17 mouse cellular contexts compared by ENCODE assay signal in genomic region chr19:8789171-8789570, GRCm38 (mm10). TPM values are rescaled to one million over a fixed set of nuclear protein-coding genes. Genes with fewer than 3 reads are reported as not detected.
DNase-seq lines count a peak whose midpoint lies in the region; ATAC-seq and TF ChIP-seq lines count a peak whose summit lies in the region.
"Had no signal": no experiment of that assay in that cellular context is flagged by ENCODE, and none has a peak within 500 bp of the region (broad histone marks: within the 10 kb centered on the region; RNA-seq: fewer than 3 reads in every experiment).

No protein-coding gene starts in this region.

- H3K4me3 ChIP-seq in hindbrain, embryonic 11.5 days (ENCODE audit: low read depth, low read length): no peak overlapping the region
- H3K4me3 ChIP-seq in hindbrain, embryonic 10.5 days: no peak overlapping the region
- no peak overlapping the region for H3K4me3 ChIP-seq in midbrain, embryonic 13.5 days (replicated peaks)
- no peak overlapping the region for H3K4me3 ChIP-seq in midbrain, embryonic 10.5 days
- H3K4me3 ChIP-seq in forebrain, postnatal 0 days (ENCODE audit: low read depth, low read length): no peak overlapping the region
- H3K4me3 ChIP-seq: limb, embryonic 15.5 days; lung, embryonic 15.5 days; myocyte had no signal

- H3K9me3 ChIP-seq in hindbrain, embryonic 11.5 days (ENCODE audit: control insufficient read depth, low read length): no peaks in the 10 kb centered on the region
- peaks cover 2% of the 10 kb centered on the region; the same call in 1 of the 2 replicates for H3K9me3 ChIP-seq in hindbrain, embryonic 10.5 days
- H3K9me3 ChIP-seq in midbrain, embryonic 13.5 days: peaks cover 3% of the 10 kb centered on the region; the same call in 1 of the 2 replicates
- 0 out of 2 replicates have a peak, but pooled peaks cover 5% of the 10 kb centered on the region for H3K9me3 ChIP-seq in midbrain, embryonic 10.5 days (replicated peaks)
- H3K9me3 ChIP-seq in forebrain, postnatal 0 days (ENCODE audit: low read length): no peaks in the 10 kb centered on the region
- H3K9me3 ChIP-seq: limb, embryonic 15.5 days; lung, embryonic 15.5 days had no signal

- no peaks in the 10 kb centered on the region for H3K27me3 ChIP-seq in hindbrain, embryonic 11.5 days (ENCODE audit: control insufficient read depth, insufficient read depth, low read length)
- H3K27me3 ChIP-seq in hindbrain, embryonic 10.5 days (ENCODE audit: insufficient read depth, poor library complexity, severe bottlenecking): no peaks in the 10 kb centered on the region
- no peaks in the 10 kb centered on the region for H3K27me3 ChIP-seq in midbrain, embryonic 13.5 days
- H3K27me3 ChIP-seq in midbrain, embryonic 10.5 days (ENCODE audit: low read depth, poor library complexity, severe bottlenecking): no peaks in the 10 kb centered on the region
- no peaks in the 10 kb centered on the region for H3K27me3 ChIP-seq in forebrain, postnatal 0 days (ENCODE audit: insufficient read depth, low read length)
- H3K27me3 ChIP-seq: limb, embryonic 15.5 days; lung, embryonic 15.5 days; Patski had no signal

- H3K4me1 ChIP-seq in hindbrain, embryonic 11.5 days (replicated peaks; ENCODE audit: control insufficient read depth, insufficient read depth, low read length): no peaks in the 10 kb centered on the region
- peaks cover 23% of the 10 kb centered on the region for H3K4me1 ChIP-seq in hindbrain, embryonic 10.5 days (replicated peaks)
- H3K4me1 ChIP-seq in midbrain, embryonic 13.5 days (replicated peaks): peaks cover 34% of the 10 kb centered on the region
- H3K4me1 ChIP-seq in midbrain, embryonic 10.5 days: peaks cover 27% of the 10 kb centered on the region
- 0 out of 2 replicates have a peak, but pooled peaks cover 4% of the 10 kb centered on the region for H3K4me1 ChIP-seq in forebrain, postnatal 0 days (ENCODE audit: insufficient read depth)

- 42% methylated on average over 1 of the region's 1 CpGs for WGBS in hindbrain, embryonic 11.5 days
- WGBS in hindbrain, embryonic 10.5 days: 69% methylated on average over 1 of the region's 1 CpGs
- 20% methylated on average over 1 of the region's 1 CpGs for WGBS in midbrain, embryonic 13.5 days
- 81% methylated on average over 1 of the region's 1 CpGs for WGBS in midbrain, embryonic 10.5 days
- WGBS in forebrain, postnatal 0 days: 42% methylated on average over 1 of the region's 1 CpGs

- ATAC-seq in hindbrain, embryonic 11.5 days (ENCODE audit: low FRiP score): no peak
- ATAC-seq in midbrain, embryonic 13.5 days: no peak
- ATAC-seq in forebrain, postnatal 0 days: peak; percentile 12
- ATAC-seq: intestine, postnatal 0 days; Patski had no signal

- H3K27ac ChIP-seq in hindbrain, embryonic 11.5 days (ENCODE audit: low read depth, low read length): peak overlapping the region; percentile 20; the same call in 1 of the 2 replicates
- no peak overlapping the region for H3K27ac ChIP-seq in hindbrain, embryonic 10.5 days
- peak overlapping the region; percentile 78 for H3K27ac ChIP-seq in midbrain, embryonic 13.5 days
- H3K27ac ChIP-seq in midbrain, embryonic 10.5 days (replicated peaks): no peak overlapping the region
- peak overlapping the region; percentile 57 for H3K27ac ChIP-seq in forebrain, postnatal 0 days (ENCODE audit: low read depth, low read length)
- H3K27ac ChIP-seq: limb, embryonic 15.5 days; lung, embryonic 15.5 days had no signal

- no peak overlapping the region for H3K9ac ChIP-seq in hindbrain, embryonic 11.5 days (ENCODE audit: low read depth, low read length)
- peak overlapping the region; percentile 36; the same call in 1 of the 2 replicates for H3K9ac ChIP-seq in midbrain, embryonic 13.5 days (replicated peaks)
- H3K9ac ChIP-seq in forebrain, postnatal 0 days: no peak overlapping the region; the same call in 1 of the 2 replicates
- H3K9ac ChIP-seq: limb, embryonic 15.5 days; lung, embryonic 15.5 days had no signal

- no peak for TF ChIP-seq CTCF in forebrain, postnatal 0 days (IDR thresholded peaks at IDR 0.05; ENCODE audit: low read depth)

- DNase-seq in hindbrain, embryonic 11.5 days (ENCODE audit: low spot score): no peak
- DNase-seq in hindbrain, embryonic 10.5 days (ENCODE audit: low spot score): no peak
- DNase-seq in midbrain, embryonic 10.5 days (ENCODE audit: low spot score): no peak
- peak; percentile 30 for DNase-seq in forebrain, postnatal 0 days
- peak; percentile 68 for DNase-seq in telencephalon, adult 2 months (ENCODE audit: low read depth, low spot score)
- DNase-seq in embryo, embryonic 10.5 days (ENCODE audit: low spot score): no peak
- DNase-seq: gastrocnemius, postnatal 14 days; heart, postnatal 4 days; kidney, postnatal 10 days; thymus, postnatal 25 days had no signal

- H3K4me2 ChIP-seq in hindbrain, embryonic 11.5 days (replicated peaks; ENCODE audit: low read depth, low read length): no peak overlapping the region
- H3K4me2 ChIP-seq in midbrain, embryonic 13.5 days (replicated peaks): no peak overlapping the region; the same call in 1 of the 2 replicates
- no peak overlapping the region for H3K4me2 ChIP-seq in forebrain, postnatal 0 days (ENCODE audit: low read depth)
- H3K4me2 ChIP-seq: heart, embryonic 11.5 days; limb, embryonic 15.5 days; lung, embryonic 15.5 days had no signal

- H3K36me3 ChIP-seq in hindbrain, embryonic 11.5 days (ENCODE audit: control insufficient read depth, insufficient read depth, low read length): peaks cover 11% of the 10 kb centered on the region; the same call in 1 of the 2 replicates
- peaks cover 40% of the 10 kb centered on the region for H3K36me3 ChIP-seq in hindbrain, embryonic 10.5 days
- peaks cover 26% of the 10 kb centered on the region for H3K36me3 ChIP-seq in midbrain, embryonic 13.5 days
- peaks cover 35% of the 10 kb centered on the region for H3K36me3 ChIP-seq in midbrain, embryonic 10.5 days
- peaks cover 14% of the 10 kb centered on the region for H3K36me3 ChIP-seq in forebrain, postnatal 0 days (ENCODE audit: insufficient read depth)

RNA-seq across cellular contexts. Expression of gene Taf6l, which starts 3.0 kb away (rescaled TPM):
- polyA plus RNA-seq in hindbrain, embryonic 11.5 days (2014; fragmentation: Nextera tagmentation; extraction: Ambion mirVana): 15.4 and 17.1 TPM in 2 replicates
- polyA plus RNA-seq in hindbrain, embryonic 10.5 days (2016; fragmentation: Nextera tagmentation; extraction: Ambion mirVana): 43.8 and 44.2 TPM in 2 replicates
- polyA plus RNA-seq in midbrain, embryonic 13.5 days (2015; fragmentation: Nextera tagmentation; extraction: Ambion mirVana): 28.8 and 30.5 TPM in 2 replicates
- polyA plus RNA-seq in midbrain, embryonic 10.5 days (2016; fragmentation: Nextera tagmentation; extraction: Ambion mirVana): 47.5 and 47.6 TPM in 2 replicates
- total RNA-seq in forebrain, postnatal 0 days (2014; rRNA removed): 27.2 and 31.7 TPM in 2 replicates
- 25.1 and 25.2 TPM in 2 replicates for polyA plus RNA-seq in forebrain, postnatal 0 days (2015; fragmentation: Nextera tagmentation; extraction: Ambion mirVana)

RNA-seq across cellular contexts. Expression of gene Polr2g, which starts 9.2 kb away (rescaled TPM):
- polyA plus RNA-seq in hindbrain, embryonic 11.5 days (2014; fragmentation: Nextera tagmentation; extraction: Ambion mirVana): 184 and 194 TPM in 2 replicates
- 189 and 194 TPM in 2 replicates for polyA plus RNA-seq in hindbrain, embryonic 10.5 days (2016; fragmentation: Nextera tagmentation; extraction: Ambion mirVana)
- polyA plus RNA-seq in midbrain, embryonic 13.5 days (2015; fragmentation: Nextera tagmentation; extraction: Ambion mirVana): 163 and 164 TPM in 2 replicates
- 169 and 176 TPM in 2 replicates for polyA plus RNA-seq in midbrain, embryonic 10.5 days (2016; fragmentation: Nextera tagmentation; extraction: Ambion mirVana)
- 89.3 and 99.3 TPM in 2 replicates for total RNA-seq in forebrain, postnatal 0 days (2014; rRNA removed)
- 193 and 216 TPM in 2 replicates for polyA plus RNA-seq in forebrain, postnatal 0 days (2015; fragmentation: Nextera tagmentation; extraction: Ambion mirVana)

RNA-seq across cellular contexts. Expression of gene Zbtb3, which starts 13.2 kb away (rescaled TPM):
- 5.7 and 7.5 TPM in 2 replicates for polyA plus RNA-seq in hindbrain, embryonic 11.5 days (2014; fragmentation: Nextera tagmentation; extraction: Ambion mirVana)
- 7.2 and 8.3 TPM in 2 replicates for polyA plus RNA-seq in hindbrain, embryonic 10.5 days (2016; fragmentation: Nextera tagmentation; extraction: Ambion mirVana)
- polyA plus RNA-seq in midbrain, embryonic 13.5 days (2015; fragmentation: Nextera tagmentation; extraction: Ambion mirVana): 8.1 and 8.3 TPM in 2 replicates
- 7.5 and 7.8 TPM in 2 replicates for polyA plus RNA-seq in midbrain, embryonic 10.5 days (2016; fragmentation: Nextera tagmentation; extraction: Ambion mirVana)
- 7.0 and 7.3 TPM in 2 replicates for total RNA-seq in forebrain, postnatal 0 days (2014; rRNA removed)
- polyA plus RNA-seq in forebrain, postnatal 0 days (2015; fragmentation: Nextera tagmentation; extraction: Ambion mirVana): 4.3 and 5.0 TPM in 2 replicates

RNA-seq across cellular contexts. Expression of gene Tmem179b, which starts 14.9 kb away (rescaled TPM):
- 46.4 and 50.8 TPM in 2 replicates for polyA plus RNA-seq in hindbrain, embryonic 11.5 days (2014; fragmentation: Nextera tagmentation; extraction: Ambion mirVana)
- polyA plus RNA-seq in hindbrain, embryonic 10.5 days (2016; fragmentation: Nextera tagmentation; extraction: Ambion mirVana): 51.7 and 54.4 TPM in 2 replicates
- 35.8 and 38.1 TPM in 2 replicates for polyA plus RNA-seq in midbrain, embryonic 13.5 days (2015; fragmentation: Nextera tagmentation; extraction: Ambion mirVana)
- 50.0 and 55.2 TPM in 2 replicates for polyA plus RNA-seq in midbrain, embryonic 10.5 days (2016; fragmentation: Nextera tagmentation; extraction: Ambion mirVana)
- total RNA-seq in forebrain, postnatal 0 days (2014; rRNA removed): 17.4 and 19.6 TPM in 2 replicates
- polyA plus RNA-seq in forebrain, postnatal 0 days (2015; fragmentation: Nextera tagmentation; extraction: Ambion mirVana): 22.4 and 22.6 TPM in 2 replicates

RNA-seq across cellular contexts. Expression of gene Tmem223, which starts 18.4 kb away (rescaled TPM):
- 192 and 194 TPM in 2 replicates for polyA plus RNA-seq in hindbrain, embryonic 11.5 days (2014; fragmentation: Nextera tagmentation; extraction: Ambion mirVana)
- 185 and 220 TPM in 2 replicates for polyA plus RNA-seq in hindbrain, embryonic 10.5 days (2016; fragmentation: Nextera tagmentation; extraction: Ambion mirVana)
- polyA plus RNA-seq in midbrain, embryonic 13.5 days (2015; fragmentation: Nextera tagmentation; extraction: Ambion mirVana): 264 and 280 TPM in 2 replicates
- 189 and 205 TPM in 2 replicates for polyA plus RNA-seq in midbrain, embryonic 10.5 days (2016; fragmentation: Nextera tagmentation; extraction: Ambion mirVana)
- 236 and 241 TPM in 2 replicates for total RNA-seq in forebrain, postnatal 0 days (2014; rRNA removed)
- 269 and 334 TPM in 2 replicates for polyA plus RNA-seq in forebrain, postnatal 0 days (2015; fragmentation: Nextera tagmentation; extraction: Ambion mirVana)

Comparison
In these comparisons a context has a peak if more than half of its experiments do, and no peak if none do; other contexts are left out.
1. H3K27ac ChIP-seq: peak in hindbrain, embryonic 11.5 days (single experiment), midbrain, embryonic 13.5 days (single experiment) and forebrain, postnatal 0 days (single experiment); none in hindbrain, embryonic 10.5 days (single experiment) and midbrain, embryonic 10.5 days (single experiment).
2. DNase-seq: peak in forebrain, postnatal 0 days (single experiment) and telencephalon, adult 2 months (single experiment); none in hindbrain, embryonic 11.5 days (single experiment), hindbrain, embryonic 10.5 days (single experiment), midbrain, embryonic 10.5 days (single experiment) and embryo, embryonic 10.5 days (single experiment).